Mouse (Mus musculus): ENCODE measurements around the gene Stk32b. TPM values are rescaled to one million over a fixed set of nuclear protein-coding genes. Genes with fewer than 3 reads are reported as not detected.
A peak's percentile ranks its signal among the peaks of the same experiment; 100 is the strongest.

The Stk32b gene
- total RNA-seq (2022) = under 1 TPM in 3 of 4 experiments, not detected in 1; 0.10 to 0.20 (median 0.16) TPM

GRCm38 (mm10) chr5:37716505-37717372 is at the start of gene Stk32b:
Stk32b (minus strand) TSS chr5:37717171.
- DNase-seq (ENCODE audit: low spot score in 2 of 2) = no peak

- no peak for DNase-seq (ENCODE audit: low spot score in 2 of 2)
These were observed 48.9 kb upstream of the Stk32b start for GRCm38 (mm10) chr5:37765851-37766250.

GRCm38 (mm10) chr5:37762046-37762445 is 45.1 kb upstream of the Stk32b start:
- peak; percentile 38 to 50 for DNase-seq (ENCODE audit: low spot score in 2 of 2)

DNA sequence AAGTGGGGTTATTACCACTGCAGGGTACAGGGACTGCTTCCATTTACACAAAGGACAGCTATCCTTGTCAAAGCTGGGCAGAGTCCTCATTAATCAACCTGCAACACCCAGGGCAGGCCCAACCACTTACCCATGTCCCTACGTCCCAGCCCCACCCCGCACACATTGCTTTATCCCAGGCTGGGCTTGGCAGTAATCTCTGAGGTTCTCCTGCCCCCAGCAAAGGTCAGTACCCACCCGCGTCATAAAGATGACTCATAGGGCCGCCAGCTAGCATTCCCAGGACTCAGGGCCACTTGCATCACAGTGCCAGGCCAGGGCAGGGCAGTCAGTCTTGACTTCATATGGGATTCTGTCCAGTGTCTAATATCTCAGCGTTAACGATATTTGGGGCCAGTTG is 36.4 kb upstream of the Stk32b start:
- no peak for DNase-seq (ENCODE audit: low spot score in 2 of 2)

DNA sequence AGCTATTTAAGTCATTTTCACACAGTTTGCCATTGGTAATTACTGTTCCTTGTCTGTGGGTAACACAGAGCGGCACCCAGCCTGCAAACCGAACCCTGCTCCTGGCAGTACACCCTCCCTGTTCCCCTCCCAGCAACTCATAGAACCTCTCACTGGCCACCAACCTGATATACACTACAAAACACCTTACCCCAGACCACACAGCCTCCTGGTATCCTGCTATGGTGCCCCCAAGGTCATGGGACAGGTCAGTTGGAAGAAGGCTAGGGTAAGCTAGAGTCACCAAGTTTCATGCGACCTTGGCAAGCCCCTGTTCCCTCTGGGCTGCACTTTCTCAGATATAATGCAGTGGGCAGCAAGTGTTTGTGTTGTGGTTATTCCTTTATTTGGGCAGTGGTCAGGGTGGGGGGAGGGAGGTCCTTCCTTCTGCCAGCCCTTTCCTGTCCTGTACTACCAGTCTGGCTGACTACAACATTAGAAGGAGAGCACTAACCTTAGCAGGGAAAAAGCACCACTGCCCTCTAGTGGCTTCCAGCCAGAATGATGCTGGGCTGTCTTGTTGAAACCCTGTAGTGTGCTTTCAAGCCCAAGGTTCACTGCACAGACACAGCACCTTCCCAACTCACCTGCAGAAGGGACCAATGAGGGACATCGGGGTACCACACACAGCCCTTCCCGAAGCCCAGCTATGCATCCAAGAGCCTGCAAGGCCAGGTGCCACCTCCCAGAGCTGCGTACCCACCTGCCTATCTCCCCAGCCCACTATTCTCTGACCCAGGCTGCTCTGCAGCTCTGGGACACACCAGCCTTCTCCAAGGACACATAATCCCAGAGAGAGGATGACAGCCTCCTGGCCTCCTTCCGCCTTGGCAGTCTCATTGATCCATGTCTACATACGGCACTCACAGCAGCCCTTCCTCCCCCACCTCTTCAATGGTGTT is 35.3 kb upstream of the Stk32b start:
- peak in 1 of 2 experiments; percentile 32 for DNase-seq (ENCODE audit: low spot score in 2 of 2)

GRCm38 (mm10) chr5:37743889-37744707 is 27.1 kb upstream of the Stk32b start:
- no peak for DNase-seq (ENCODE audit: low spot score in 2 of 2)

DNA sequence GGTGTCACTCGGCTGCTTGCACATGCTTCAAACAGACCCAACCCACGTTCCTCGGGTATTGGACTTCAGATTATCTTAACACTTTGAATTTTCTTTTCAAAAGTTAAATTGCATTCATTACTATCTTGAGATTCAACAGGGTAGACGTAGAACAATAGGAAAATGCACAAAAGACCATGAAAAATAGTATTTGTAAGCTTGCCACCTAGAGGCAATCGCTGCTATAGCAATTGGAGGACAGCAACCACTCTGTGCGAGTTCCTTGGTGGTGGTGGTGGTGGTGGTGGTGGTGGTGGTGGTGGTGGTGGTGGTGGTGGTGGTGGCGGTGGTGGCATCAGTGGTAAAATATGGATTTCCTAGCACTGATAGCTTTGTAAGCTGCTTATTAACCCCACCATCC is 19.2 kb upstream of the Stk32b start:
- no peak for DNase-seq (ENCODE audit: low spot score in 2 of 2)

- no peak for DNase-seq (ENCODE audit: low spot score in 2 of 2)
These were observed 18.3 kb upstream of the Stk32b start, which contains the start of gene Cytl1 for GRCm38 (mm10) chr5:37735224-37735623. Cytl1 (plus strand) TSS chr5:37735519.

- peak in 1 of 2 experiments; percentile 13 for DNase-seq (ENCODE audit: low spot score in 2 of 2)
These were observed 13.8 kb upstream of the Stk32b start for GRCm38 (mm10) chr5:37730781-37731180.

GRCm38 (mm10) chr5:37725220-37725886 is 8.4 kb upstream of the Stk32b start:
- DNase-seq (ENCODE audit: low spot score in 2 of 2) = peak in 1 of 2 experiments; percentile 15

GRCm38 (mm10) chr5:37720670-37721069 is 3.7 kb upstream of the Stk32b start:
- DNase-seq (ENCODE audit: low spot score in 2 of 2) = no peak

GRCm38 (mm10) chr5:37717384-37717963 is 503 bp upstream of the Stk32b start:
- DNase-seq (ENCODE audit: low spot score in 2 of 2) = peak in 1 of 2 experiments; percentile 13

DNA sequence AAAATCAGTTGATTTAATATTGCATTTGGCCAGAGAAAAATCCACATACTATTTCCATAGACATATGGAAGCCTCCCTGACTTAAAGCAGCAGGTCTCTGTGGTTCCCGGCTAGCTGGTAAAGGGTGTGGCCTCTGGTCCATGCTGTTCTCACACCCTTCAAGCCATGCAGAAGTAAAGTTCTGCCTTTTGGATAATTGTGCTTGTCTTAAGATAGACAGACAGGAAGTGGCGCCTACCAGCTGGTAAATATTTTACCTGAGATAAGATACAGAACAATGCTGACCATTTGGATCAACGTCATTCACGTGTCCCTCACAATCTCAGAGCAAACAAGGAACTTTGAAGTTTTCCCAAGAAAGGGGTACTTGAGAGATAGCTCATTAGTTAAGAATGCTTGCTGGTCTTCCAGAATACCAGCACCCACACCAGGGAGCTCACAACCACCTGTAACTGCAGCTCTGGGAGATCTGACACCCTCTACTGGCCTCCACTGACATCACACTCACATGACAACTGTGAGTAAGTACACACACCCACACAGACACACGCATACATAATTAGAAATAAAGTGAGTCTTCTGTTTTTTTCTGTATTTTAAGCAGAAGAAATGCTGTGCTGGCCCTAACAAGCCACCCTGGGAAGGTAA is 7.6 kb downstream of the Stk32b start:
- DNase-seq (ENCODE audit: low spot score in 2 of 2) = no peak

DNA sequence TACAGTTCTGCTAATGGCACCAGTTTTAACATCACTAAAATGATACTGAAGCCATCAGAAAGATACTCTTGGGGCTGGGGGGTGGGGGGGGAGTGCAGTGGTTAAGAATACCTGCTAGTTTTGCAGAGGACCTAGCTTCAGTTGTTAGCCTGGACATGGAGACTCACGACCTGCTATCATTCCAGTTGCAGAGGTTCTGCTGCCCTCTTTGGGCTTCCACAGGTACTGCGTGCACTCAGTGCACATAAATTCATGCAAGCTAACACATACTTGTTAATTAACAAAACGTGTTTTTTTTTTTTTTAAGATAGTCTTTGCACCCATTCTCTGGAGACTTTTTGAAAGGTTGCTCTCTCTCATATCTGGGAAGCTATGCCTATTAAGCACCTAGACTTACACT is 8.8 kb downstream of the Stk32b start:
- DNase-seq (ENCODE audit: low spot score in 2 of 2) = no peak

DNA sequence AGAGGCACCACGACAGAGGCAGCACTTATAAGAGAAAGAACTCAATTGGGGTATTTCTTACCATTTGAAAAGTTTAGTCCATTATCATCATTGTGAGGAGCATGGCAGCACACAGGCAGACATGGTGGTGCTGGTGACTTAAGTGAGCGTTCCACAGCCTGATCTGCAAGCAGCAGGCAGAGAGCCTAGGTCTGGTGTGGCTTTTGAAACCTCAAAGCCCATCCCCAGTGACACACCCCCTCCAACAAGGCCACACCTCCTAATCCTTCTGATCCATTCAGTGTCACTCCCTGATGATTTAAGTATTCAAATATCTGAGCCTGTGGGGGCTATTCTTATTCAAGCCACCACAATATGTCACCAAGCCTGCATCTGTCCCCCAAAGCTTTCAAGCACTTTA is 12.0 kb downstream of the Stk32b start:
- DNase-seq (ENCODE audit: low spot score in 2 of 2) = no peak

DNA sequence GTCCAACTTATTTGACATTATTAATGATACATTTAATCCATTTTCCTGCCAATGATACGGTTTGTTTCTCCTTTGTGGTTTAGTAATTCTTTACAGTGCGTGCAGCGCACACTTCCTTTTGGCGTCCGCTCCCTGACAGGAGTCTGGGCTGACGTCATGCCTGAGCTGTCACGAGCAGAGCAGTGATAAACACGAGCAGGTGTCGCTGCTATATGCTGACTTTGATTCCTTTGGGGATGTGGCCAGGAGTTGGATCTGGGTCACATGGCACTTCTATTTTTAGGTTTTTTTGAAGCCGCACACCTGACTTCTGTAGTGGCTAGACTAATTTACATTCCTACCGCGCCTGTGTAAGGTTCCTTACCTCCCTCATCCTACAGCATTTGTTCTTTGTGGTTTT is 17.2 kb downstream of the Stk32b start:
- no peak for DNase-seq (ENCODE audit: low spot score in 2 of 2)

GRCm38 (mm10) chr5:37697286-37697685 is 19.7 kb downstream of the Stk32b start:
- no peak for DNase-seq (ENCODE audit: low spot score in 2 of 2)

- no peak for DNase-seq (ENCODE audit: low spot score in 2 of 2)
These were observed 21.2 kb downstream of the Stk32b start for GRCm38 (mm10) chr5:37695773-37696172.

DNA sequence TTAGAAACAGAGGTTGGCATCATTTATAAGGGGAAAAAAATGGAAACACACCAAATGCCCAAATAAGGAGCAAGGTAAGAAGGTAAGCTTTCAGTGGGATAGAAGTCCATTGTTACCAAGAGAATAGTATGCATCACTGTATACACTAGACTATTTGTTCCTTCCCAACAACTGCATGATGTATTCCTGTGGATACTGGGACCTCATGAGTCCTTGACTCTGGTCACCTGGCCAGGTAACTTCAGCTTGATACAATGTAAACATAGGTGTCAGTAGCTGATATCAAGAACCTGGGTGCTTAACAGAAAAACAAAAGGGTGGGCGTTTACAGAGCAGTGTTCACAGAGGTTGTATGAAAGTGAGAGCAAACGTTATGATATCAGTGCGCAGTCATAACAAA is 24.2 kb downstream of the Stk32b start:
- no peak for DNase-seq (ENCODE audit: low spot score in 2 of 2)

DNA sequence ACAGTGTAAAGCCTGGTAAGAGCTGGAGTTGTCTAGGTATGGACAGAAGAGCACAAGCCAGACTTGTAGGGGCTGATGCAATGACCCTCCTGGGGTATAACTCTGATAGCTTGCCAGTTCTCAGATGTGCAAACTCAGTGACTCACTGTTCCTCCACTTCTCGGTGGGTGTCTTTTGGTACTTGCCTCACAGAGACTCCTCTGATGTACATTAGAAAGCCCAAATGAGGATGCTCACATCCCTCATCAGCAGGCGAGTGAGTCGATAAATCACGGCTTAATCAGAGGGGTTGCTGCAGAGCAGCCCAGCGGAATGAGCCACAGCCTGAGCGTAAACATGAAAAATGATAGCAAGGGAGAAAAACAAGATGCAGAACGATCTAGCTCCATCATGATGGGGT is 46.2 kb downstream of the Stk32b start:
- DNase-seq (ENCODE audit: low spot score in 2 of 2) = no peak
